Mouse (Mus musculus): ENCODE measurements around the gene Rasef.
"Not testable (repeated sequence)": the region's sequence is repeated elsewhere in the genome, so short reads cannot be mapped to it uniquely, and the experiment has no call there.

The Rasef gene

GRCm38 (mm10) chr4:73790260-73791185 is at the start of gene Rasef:
Gene Rasef (minus strand): TSS chr4:73790994.
- DNase-seq (ENCODE audit: low spot score): peak; percentile 6

- DNase-seq (ENCODE audit: low spot score): no peak
Measured at GRCm38 (mm10) chr4:73826587-73826986, 35.8 kb upstream of the Rasef start.

- DNase-seq (ENCODE audit: low spot score): no peak
Measured at GRCm38 (mm10) chr4:73791186-73791540, 369 bp upstream of the Rasef start.

- no peak for DNase-seq (ENCODE audit: low spot score)
Measured at GRCm38 (mm10) chr4:73789534-73789933, 1.3 kb downstream of the Rasef start.

GRCm38 (mm10) chr4:73788076-73788730 is 2.6 kb downstream of the Rasef start:
- no peak for DNase-seq (ENCODE audit: low spot score)

GRCm38 (mm10) chr4:73784147-73784546 is 6.6 kb downstream of the Rasef start:
- no peak for DNase-seq (ENCODE audit: low spot score)

GRCm38 (mm10) chr4:73781061-73781460 is 9.7 kb downstream of the Rasef start:
- DNase-seq (ENCODE audit: low spot score): no peak

- no peak for DNase-seq (ENCODE audit: low spot score)
Measured at GRCm38 (mm10) chr4:73775266-73775665, 15.5 kb downstream of the Rasef start.

- no peak for DNase-seq (ENCODE audit: low spot score)
Measured at GRCm38 (mm10) chr4:73773831-73774810, 16.7 kb downstream of the Rasef start.

- DNase-seq (ENCODE audit: low spot score): no peak
Measured at GRCm38 (mm10) chr4:73772028-73772427, 18.8 kb downstream of the Rasef start.

GRCm38 (mm10) chr4:73770592-73770991 is 20.2 kb downstream of the Rasef start:
- no peak for DNase-seq (ENCODE audit: low spot score)

GRCm38 (mm10) chr4:73768156-73768555 is 22.6 kb downstream of the Rasef start:
- no peak for DNase-seq (ENCODE audit: low spot score)

GRCm38 (mm10) chr4:73748219-73748618 is 42.6 kb downstream of the Rasef start:
- DNase-seq (ENCODE audit: low spot score): no peak

- DNase-seq (ENCODE audit: low spot score): no peak
Measured at GRCm38 (mm10) chr4:73739439-73739838, 51.4 kb downstream of the Rasef start.

- no peak for DNase-seq (ENCODE audit: low spot score)
Measured at GRCm38 (mm10) chr4:73719819-73720218, 71.0 kb downstream of the Rasef start.

- DNase-seq (ENCODE audit: low spot score): no peak
Measured at GRCm38 (mm10) chr4:73718761-73719160, 72.0 kb downstream of the Rasef start.

GRCm38 (mm10) chr4:73683216-73683615 is 107.6 kb downstream of the Rasef start, which contains the start of gene Gm428:
Gene Gm428 (plus strand): TSS chr4:73683516.
- not testable (repeated sequence) for DNase-seq (ENCODE audit: low spot score)

GRCm38 (mm10) chr4:73668054-73668453 is 122.7 kb downstream of the Rasef start, which contains the start of gene Gm11239:
Gene Gm11239 (plus strand): TSS chr4:73668354.
- not testable (repeated sequence) for DNase-seq (ENCODE audit: low spot score)

All from ovary, adult 18-20 months (tissue).